Mouse (Mus musculus) heart, embryonic 12.5 days (tissue): ENCODE results near the gene Tnfrsf4. TPM values are rescaled to one million over a fixed set of nuclear protein-coding genes. Genes with fewer than 3 reads are reported as not detected.
A peak's percentile ranks its signal among the peaks of the same experiment; 100 is the strongest.

ENCODE experiments used
- microRNA counts: library from miRNA; unstranded; fragments of <30 nt; microRNA quantifications from one replicate; lab custom pipeline; 2017
- microRNA-seq: library from miRNA; unstranded; fragments of <30 nt; microRNA quantifications from one replicate; pipeline ENCODE4, GENCODE M21; 2017
- polyA plus RNA-seq: library from polyadenylated mRNA; unstranded; fragments of >200 nt; fragmentation: Nextera tagmentation; extraction: Ambion mirVana; gene quantifications from 2 replicates; pipeline ENCODE4 v1.2.1, GENCODE M21; 2016

Tnfrsf4 gene
- polyA plus RNA-seq, 1 experiment from 2014 or later = 0.37 TPM

MicroRNA genes within 50 kb of the gene (microRNA counts, 519-probe panel; counts per million panel counts)
- microRNA mmu-miR-200a (lab: Ali Mortazavi, UCI) = not detected
- microRNA mmu-miR-200b (lab: Ali Mortazavi, UCI) = 4,364 counts per million, percentile 42 among the panel's probes with 10 or more counts
- microRNA mmu-miR-429 (lab: Ali Mortazavi, UCI) = 2,457 counts per million, percentile 9 among the panel's probes with 10 or more counts

Small RNAs within 50 kb of the gene (microRNA-seq; reads per million reads assigned to microRNA genes)
- gene Mir200a (60.1 reads per million, percentile 45 among the genes with 10 or more reads in this experiment), gene Mir200b (186 reads per million, percentile 60 among the genes with 10 or more reads in this experiment), gene Mir429 (505 reads per million, percentile 73 among the genes with 10 or more reads in this experiment)

Other genes with a start within 250 kb of the Tnfrsf4 start
- 1.7 TPM in 2 replicates for gene Vwa1, start 239.1 kb upstream of the Tnfrsf4 start, polyA plus RNA-seq
- gene Tmem88b, start 228.0 kb upstream of the Tnfrsf4 start, polyA plus RNA-seq = 7.0 and 7.2 TPM in 2 replicates
- not detected in 2 replicates for gene Ankrd65, start 223.4 kb upstream of the Tnfrsf4 start, polyA plus RNA-seq
- 137 and 151 TPM in 2 replicates for gene Mrpl20, start 211.0 kb upstream of the Tnfrsf4 start, polyA plus RNA-seq
- gene Ccnl2, start 201.4 kb upstream of the Tnfrsf4 start, polyA plus RNA-seq = 137 TPM in 2 replicates
- gene Aurkaip1, start 182.6 kb upstream of the Tnfrsf4 start, polyA plus RNA-seq = 128 and 132 TPM in 2 replicates
- 50.2 and 62.4 TPM in 2 replicates for gene Mxra8, start 174.2 kb upstream of the Tnfrsf4 start, polyA plus RNA-seq
- gene Dvl1, start 166.4 kb upstream of the Tnfrsf4 start, polyA plus RNA-seq = 9.4 and 10.1 TPM in 2 replicates
- gene Tas1r3, start 150.5 kb upstream of the Tnfrsf4 start, polyA plus RNA-seq = 0.13 and 0.19 TPM in 2 replicates
- gene Cptp, start 144.4 kb upstream of the Tnfrsf4 start, polyA plus RNA-seq = 9.2 and 10.1 TPM in 2 replicates
- 37.8 and 38.3 TPM in 2 replicates for gene Ints11, start 144.3 kb upstream of the Tnfrsf4 start, polyA plus RNA-seq
- 31.2 and 31.5 TPM in 2 replicates for gene Pusl1, start 122.1 kb upstream of the Tnfrsf4 start, polyA plus RNA-seq
- gene Acap3, start 122.0 kb upstream of the Tnfrsf4 start, polyA plus RNA-seq = 13.8 and 14.2 TPM in 2 replicates
- 101 and 107 TPM in 2 replicates for gene Ube2j2, start 70.0 kb upstream of the Tnfrsf4 start, polyA plus RNA-seq
- 21.1 and 23.8 TPM in 2 replicates for gene C1qtnf12, start 51.5 kb upstream of the Tnfrsf4 start, polyA plus RNA-seq
- gene B3galt6, start 21.2 kb upstream of the Tnfrsf4 start, polyA plus RNA-seq = 10.3 and 11.0 TPM in 2 replicates
- gene Sdf4, start 21.0 kb upstream of the Tnfrsf4 start, polyA plus RNA-seq = 138 and 140 TPM in 2 replicates
- gene Tnfrsf18, start 12.3 kb downstream of the Tnfrsf4 start, polyA plus RNA-seq = 1.9 and 2.1 TPM in 2 replicates
- gene Ttll10, start 45.6 kb downstream of the Tnfrsf4 start, polyA plus RNA-seq = 0.14 and 0.24 TPM in 2 replicates
- gene 9430015G10Rik, start 96.1 kb downstream of the Tnfrsf4 start, polyA plus RNA-seq = 22.1 and 23.7 TPM in 2 replicates
- gene Rnf223, start 116.7 kb downstream of the Tnfrsf4 start, polyA plus RNA-seq = 0.28 and 0.33 TPM in 2 replicates
- 69.5 and 81.5 TPM in 2 replicates for gene Agrn, start 183.6 kb downstream of the Tnfrsf4 start, polyA plus RNA-seq
- 1.8 and 2.8 TPM in 2 replicates for gene Isg15, start 187.0 kb downstream of the Tnfrsf4 start, polyA plus RNA-seq
- gene AW011738, start 189.5 kb downstream of the Tnfrsf4 start, polyA plus RNA-seq = 3.4 and 4.3 TPM in 2 replicates
- gene Perm1, start 202.0 kb downstream of the Tnfrsf4 start, polyA plus RNA-seq = 1.3 and 1.6 TPM in 2 replicates
- gene Plekhn1, start 221.0 kb downstream of the Tnfrsf4 start, polyA plus RNA-seq = 18.0 and 18.2 TPM in 2 replicates
- gene Noc2l, start 222.2 kb downstream of the Tnfrsf4 start, polyA plus RNA-seq = 49.3 and 54.7 TPM in 2 replicates
- 3.1 and 3.2 TPM in 2 replicates for gene Samd11, start 241.8 kb downstream of the Tnfrsf4 start, polyA plus RNA-seq